Mouse (Mus musculus): ENCODE measurements around the gene Selenos.
"Not testable (repeated sequence)": the region's sequence is repeated elsewhere in the genome, so short reads cannot be mapped to it uniquely, and the experiment has no call there.

Selenos gene

GRCm38 (mm10) chr7:66079364-66080230 lies at the start of gene Selenos:
Gene Selenos, plus strand, starts transcription at chr7:66079649.
- peak; percentile 97 for DNase-seq

DNA sequence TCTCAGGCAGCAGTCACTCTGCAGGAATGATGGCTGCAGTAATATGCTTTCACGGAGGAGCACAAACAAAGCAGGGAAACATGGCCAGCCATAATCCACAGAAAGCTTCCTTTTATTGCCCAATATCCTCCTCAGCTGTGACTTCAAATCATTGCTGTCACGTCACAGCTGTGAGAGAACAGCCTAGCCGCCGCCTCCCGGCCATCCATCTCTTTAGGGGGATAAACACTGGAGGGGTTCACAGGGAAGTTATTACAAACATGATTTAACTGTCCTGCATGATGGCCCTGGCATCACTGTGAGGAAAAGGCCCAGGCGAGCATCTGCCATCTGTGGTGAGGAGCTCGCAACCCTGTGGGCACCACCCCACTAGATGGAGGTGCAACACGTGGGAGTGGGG lies 42.6 kb upstream of the Selenos start:
- DNase-seq: peak; percentile 16

DNA sequence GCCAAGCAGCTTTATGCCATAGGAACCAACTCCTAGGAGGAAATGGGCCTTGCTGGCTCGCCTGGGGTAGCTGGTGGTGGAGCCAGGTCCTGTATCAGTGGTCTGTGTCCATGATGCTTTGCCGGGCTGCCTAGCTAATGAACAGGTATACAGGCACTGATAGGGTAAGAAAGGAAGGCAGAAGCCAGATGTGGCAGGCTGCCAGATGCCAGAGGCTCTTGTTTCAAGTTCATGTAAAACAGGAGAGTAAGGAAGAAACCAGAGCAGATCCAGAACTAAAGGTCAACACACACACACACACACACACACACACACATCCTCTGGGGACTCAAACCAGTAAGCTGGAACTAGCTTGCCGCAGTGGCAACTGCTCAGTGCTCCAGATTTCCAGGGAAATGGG lies 41.2 kb upstream of the Selenos start:
- DNase-seq: peak; percentile 24

- DNase-seq: no peak
Observed at GRCm38 (mm10) chr7:66038730-66039129, 40.7 kb upstream of the Selenos start.

DNA sequence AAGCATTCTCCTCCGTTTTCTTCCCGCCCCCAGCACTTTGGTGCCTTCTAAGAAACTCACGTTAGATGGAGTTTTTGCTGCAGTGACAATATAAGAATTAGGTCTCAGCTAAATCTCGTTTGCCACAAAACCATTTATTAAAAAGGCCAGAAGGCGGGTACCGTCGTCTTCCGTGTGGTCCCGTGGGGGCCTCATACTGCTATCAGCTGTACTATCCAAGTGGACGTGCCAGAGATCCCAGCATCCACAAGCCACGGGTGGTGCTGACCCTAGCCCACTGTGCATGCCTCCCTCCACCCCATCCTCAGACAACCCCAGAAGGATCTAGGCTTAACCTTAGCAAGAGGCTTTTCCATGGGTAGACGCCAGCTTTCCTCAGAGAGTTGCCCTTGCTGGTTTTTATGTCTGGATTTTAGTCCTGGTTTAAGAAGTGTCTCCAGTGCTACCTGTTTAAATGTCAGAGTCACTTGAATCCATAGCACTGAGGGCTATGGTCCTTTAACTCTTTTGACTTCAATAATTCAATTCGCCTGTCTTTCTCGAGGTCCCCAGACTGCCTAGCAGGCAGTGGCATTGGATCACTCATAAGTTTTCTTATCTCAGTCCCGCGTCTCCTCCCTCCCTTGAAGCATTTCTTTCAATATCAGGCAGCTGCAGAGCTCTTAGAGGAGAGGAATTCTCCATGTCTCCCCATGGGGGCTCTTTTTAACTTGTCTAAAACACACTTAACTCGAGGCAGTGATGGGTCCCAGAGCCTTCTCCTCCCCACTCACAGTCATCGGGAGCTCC lies 39.2 kb upstream of the Selenos start:
- no peak for DNase-seq

DNA sequence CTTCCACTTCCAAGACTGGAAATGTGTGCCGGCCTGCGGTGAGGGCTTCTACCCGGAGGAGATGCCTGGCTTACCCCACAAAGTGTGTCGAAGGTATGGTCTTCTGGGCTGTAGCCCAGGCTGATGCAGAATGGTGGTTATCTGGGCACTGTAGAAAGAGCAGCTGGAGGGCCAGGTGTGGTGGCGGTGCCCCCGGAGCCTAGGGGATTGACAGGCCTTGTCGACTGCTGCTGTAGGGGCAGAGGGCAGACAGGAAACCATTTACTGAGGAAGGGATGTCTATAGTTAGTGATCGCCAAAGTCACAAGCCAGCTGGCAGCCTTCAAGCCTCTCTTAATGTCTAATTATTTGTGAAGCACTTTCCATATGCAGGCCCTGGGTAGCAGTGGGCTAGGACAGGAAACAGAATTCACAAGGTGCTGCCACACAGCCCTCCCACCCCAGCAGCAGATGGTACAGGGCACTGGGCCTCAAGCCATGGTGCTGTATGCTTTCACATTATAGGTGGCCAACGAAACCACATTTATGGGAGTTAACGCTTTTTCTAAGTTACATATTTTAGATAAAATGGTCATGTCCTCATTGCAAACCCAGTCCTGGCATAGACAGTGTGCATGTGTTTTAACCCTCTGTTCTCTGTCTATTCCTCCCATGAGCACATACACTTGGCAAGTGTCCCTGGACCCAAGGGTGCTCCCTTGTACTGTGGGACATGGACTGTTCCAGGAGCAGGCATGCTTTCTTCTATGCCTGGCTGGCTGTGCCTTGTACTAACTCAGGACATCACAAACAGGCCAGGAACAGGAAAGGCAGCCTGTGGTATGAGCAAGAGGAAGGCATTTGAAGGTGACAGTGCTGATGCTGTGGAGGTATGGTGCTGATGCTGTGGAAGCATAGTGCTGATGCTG lies 35.6 kb upstream of the Selenos start, which contains the start of gene Gm45213:
TSS of gene Gm45213 (plus strand) at position 51 of the 908 bp plus-strand sequence.
- no peak for DNase-seq

- no peak for DNase-seq
Observed at GRCm38 (mm10) chr7:66044617-66045016, 34.8 kb upstream of the Selenos start.

- no peak for DNase-seq
Observed at GRCm38 (mm10) chr7:66046921-66047918, 32.2 kb upstream of the Selenos start.

- DNase-seq: peak; percentile 15
Observed at GRCm38 (mm10) chr7:66047975-66048374, 31.5 kb upstream of the Selenos start.

DNA sequence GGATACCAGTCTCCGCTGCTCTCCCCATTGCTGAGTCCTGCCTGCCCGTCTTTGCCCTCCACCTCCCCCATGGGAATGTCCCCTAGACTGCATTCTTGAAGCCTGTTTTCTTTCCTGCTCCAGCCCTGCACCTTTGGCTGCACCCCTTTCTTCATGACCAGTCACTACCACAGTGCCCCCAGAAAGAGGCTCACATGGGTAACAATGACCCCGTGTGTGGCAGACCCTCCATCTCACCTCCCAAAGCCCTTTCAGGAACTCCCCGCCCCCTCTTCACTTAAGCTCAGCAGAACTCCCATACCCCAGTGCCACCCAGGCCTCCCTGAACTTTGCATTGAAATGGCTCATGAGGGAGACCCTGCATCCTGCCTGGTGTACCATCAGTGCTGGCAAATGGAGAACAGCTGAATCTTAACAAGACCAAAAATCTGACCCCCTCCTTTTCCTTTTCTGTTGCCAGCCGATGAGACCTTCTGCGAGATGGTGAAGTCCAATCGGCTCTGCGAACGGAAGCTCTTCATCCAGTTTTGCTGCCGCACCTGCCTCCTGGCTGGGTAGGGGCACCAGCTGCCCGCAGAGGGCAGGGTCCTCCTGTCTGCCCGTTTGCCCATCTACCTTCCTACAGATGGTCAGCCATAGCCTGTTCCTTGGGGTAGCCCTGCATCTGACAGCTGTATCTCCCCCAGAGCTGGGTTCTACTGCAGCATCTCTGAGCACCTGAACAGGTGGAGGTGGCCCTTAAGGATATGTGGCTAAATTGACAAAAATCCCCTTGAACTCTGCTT lies 30.8 kb upstream of the Selenos start:
- DNase-seq: no peak

GRCm38 (mm10) chr7:66053946-66054483 lies 25.4 kb upstream of the Selenos start:
- DNase-seq: no peak

DNA sequence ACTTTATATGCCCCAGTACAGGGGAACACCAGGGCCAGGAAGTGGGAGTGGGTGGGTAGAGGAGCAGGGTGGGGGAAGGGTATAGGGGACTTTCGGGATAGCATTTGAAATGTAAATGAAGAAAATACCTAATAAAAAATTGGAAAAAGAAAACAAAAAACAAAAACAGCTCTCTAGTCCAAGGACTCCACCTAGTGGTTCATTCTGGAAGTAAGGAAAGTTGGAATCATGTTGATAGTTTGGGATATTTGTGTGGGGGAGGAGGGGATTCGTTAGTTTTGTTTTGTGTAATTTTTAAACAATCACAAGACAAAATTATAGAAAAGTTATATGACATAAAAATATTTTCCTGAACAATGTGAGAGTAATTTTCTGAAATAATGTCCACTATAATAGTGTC lies 24.1 kb upstream of the Selenos start:
- DNase-seq: not testable (repeated sequence)

DNA sequence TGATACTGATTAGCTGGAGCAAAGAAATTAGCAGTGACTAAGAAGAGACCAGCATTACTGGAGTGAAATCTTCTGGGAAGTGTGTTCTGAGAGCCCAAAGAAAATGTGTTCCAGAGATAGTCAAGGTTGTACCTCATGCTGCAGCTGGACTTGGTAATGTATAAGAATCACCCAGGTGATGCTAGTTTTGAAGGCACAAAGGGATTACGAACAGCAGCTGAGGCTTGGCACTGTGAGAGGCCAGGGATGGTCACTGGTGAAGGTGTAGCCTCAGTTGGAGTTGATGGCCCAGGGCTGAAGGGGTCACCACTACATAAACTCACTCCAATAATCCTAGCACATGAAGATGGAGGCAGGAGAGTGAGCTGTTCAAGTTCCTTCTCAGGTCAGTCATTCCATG lies 20.7 kb upstream of the Selenos start, which contains the start of gene Snrpa1:
TSS of gene Snrpa1 (plus strand) at position 301 of the 400 bp plus-strand sequence.
- no peak for DNase-seq

- peak; percentile 94 for DNase-seq
Observed at GRCm38 (mm10) chr7:66060066-66060956, 19.1 kb upstream of the Selenos start.

DNA sequence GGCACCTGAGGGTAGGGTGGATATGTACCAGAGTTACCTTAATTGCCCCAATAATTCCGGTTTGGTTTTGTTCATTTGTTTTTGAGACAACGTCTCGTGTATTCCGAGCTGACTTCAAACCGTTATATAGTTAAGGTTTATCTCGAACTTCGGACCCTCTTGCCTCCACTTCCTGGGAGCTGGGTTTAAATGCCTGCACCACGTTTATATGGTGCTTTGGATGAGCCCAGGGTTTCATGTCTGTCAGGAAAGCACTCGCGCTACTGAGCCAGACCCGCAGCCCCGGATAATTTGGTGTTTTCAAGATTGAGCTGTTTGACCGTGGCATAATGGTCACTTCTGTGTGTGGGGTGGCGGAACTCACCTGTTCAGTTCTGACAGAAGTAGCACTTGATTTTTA lies 18.4 kb upstream of the Selenos start:
- no peak for DNase-seq

DNA sequence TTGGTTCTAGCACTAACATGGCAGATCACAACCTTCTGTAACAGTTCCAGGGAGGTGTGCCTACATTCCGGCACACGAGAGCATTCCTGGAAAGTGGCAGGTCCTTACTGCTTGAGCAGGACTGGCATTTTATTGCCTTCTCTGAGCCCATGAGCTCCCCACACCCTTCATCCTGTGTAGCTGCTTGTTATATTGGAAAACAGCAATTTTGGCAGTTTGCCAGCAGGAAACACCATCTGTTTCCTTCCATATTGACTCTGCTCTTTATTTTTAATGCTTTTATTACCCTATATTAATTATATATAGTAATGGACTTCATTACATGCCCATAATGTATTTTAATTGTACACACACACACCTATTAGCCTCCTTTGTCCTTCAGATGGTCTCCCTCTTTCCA lies 3.0 kb upstream of the Selenos start:
- peak; percentile 32 for DNase-seq

- peak; percentile 18 for DNase-seq
Observed at GRCm38 (mm10) chr7:66080231-66080613, 773 bp downstream of the Selenos start.

GRCm38 (mm10) chr7:66083757-66084156 lies 4.3 kb downstream of the Selenos start:
- no peak for DNase-seq

DNA sequence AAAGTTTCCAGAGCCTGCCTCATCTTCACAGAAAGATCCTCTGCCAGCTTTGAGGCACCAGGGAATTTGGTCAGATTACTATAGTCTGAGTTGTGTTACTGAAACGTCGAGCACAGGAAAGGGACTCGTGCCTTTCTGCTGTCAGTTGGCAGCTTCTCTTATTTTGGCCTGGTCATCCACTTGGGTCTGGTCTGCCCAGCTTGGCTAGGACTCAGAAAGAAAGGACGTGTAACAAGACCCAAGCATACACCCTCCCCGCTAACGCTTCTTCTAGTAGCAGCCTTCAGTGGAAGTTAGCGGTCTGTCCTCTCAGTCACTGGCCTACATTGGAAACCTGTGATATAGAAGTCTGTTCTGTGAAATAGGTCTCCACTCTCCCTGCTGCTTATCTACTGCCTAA lies 5.1 kb downstream of the Selenos start:
- no peak for DNase-seq
